Mouse (Mus musculus) lung, postnatal 0 days (tissue): ENCODE measurements around the gene Oprm1.
"Not testable (repeated sequence)": the region's sequence is repeated elsewhere in the genome, so short reads cannot be mapped to it uniquely, and the experiment has no call there.

Source experiments
- CTCF ChIP-seq: IDR thresholded peaks from 2 replicates; pipeline ENCODE4 v1.5.1; 2016; ENCODE audit warnings: antibody characterized with exemption, mild to moderate bottlenecking
- EP300 ChIP-seq: IDR thresholded peaks from 2 replicates; pipeline ENCODE4 v1.6.1; 2016; ENCODE audit warnings: antibody characterized with exemption, mild to moderate bottlenecking, control low read depth

DNA sequence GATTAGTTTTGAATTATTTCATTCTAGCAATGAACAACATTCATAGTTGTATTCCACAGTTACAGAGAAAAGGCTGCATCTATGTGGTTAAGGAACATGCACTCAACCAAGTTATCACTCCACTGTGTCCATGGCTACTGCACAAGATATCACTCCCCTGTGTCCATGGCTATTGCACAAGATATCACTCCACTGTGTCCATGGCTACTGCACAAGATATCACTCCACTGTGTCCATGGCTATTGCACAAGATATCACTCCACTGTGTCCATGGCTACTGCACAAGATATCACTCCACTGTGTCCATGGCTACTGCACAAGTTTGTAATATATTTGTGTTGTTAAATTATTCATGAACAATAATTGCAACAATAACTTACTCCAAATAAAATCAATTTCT is 245.6 kb downstream of the Oprm1 start:
- TF ChIP-seq CTCF, EP300: not testable (repeated sequence)
